Mouse (Mus musculus): Measurements from ENCODE around the gene Lcn6. TPM values are rescaled to one million over a fixed set of nuclear protein-coding genes. Genes with fewer than 3 reads are reported as not detected.
"Not testable (repeated sequence)": the region's sequence is repeated elsewhere in the genome, so short reads cannot be mapped to it uniquely, and the experiment has no call there.

The Lcn6 gene
- total RNA-seq (2021) = not detected
- polyA plus RNA-seq (2012; rRNA removed) = not detected in 2 replicates
- long read RNA-seq = 0 reads

DNA sequence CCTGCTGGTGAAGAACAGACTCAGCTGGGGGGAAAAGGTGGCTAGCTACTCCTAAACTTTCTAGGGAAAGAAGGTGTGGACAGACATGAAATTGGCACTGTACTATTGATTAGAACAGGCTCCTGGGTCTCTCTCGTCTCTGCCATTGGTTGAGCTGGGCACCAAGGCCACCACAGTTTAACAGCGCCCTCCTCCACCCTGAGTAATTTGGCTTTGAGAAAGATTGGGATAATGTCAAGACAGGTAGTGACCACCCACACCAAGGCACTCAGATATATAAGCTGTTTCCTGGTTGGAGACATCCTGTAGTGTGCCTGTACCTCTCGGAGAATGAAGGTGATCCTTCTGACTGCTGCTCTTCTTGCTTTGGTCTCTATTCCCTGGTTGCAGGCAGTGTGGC is at the start of gene Lcn6:
Gene Lcn6, plus strand, starts transcription at position 301 of the 400 bp plus-strand sequence.
- DNase-seq = no peak

DNA sequence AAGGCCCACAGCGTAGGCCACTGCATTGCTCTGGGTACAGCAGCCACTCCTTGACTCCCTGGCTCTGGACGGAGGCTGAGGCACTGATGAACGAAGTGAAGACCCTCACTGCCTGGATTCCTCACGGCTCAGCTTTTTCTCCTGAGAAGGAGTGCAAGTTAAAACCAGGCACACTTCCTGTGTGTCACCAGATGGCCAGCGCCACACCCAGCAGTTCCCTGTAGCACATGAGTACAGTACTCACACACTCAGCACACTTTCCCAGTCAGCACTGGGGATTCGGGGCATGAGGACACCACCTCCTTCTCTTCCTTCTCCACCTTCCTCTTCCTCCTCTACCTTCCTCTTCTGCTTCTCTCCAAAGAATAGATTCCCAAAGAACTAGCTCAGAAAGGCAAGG is 48.8 kb upstream of the Lcn6 start, which contains the start of gene Fcna:
Gene Fcna, minus strand, starts transcription at position 220 of the 400 bp plus-strand sequence.
- DNase-seq = no peak

GRCm38 (mm10) chr2:25628738-25629137 is 47.8 kb upstream of the Lcn6 start:
- DNase-seq = peak; percentile 60

DNA sequence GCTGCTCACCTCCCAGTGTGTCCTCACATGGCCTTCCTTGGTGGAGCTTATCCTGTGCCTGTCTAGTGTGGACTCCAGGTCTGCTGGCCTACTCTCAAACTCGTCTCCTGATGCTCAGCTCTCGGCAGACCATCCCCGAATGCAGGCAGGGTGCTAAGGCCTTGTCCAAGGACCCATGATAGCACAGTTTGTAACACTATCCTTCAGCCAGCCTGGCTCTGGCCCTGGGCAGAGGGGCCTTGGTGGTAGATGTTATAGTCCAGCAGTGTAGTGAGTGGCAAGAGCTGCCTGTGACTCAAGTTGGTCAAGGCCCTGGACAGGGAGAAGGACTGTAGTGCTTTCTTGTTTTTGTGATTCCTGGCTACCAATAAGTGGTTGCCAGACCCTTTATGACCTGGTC is 43.0 kb upstream of the Lcn6 start:
- DNase-seq = peak; percentile 80

DNA sequence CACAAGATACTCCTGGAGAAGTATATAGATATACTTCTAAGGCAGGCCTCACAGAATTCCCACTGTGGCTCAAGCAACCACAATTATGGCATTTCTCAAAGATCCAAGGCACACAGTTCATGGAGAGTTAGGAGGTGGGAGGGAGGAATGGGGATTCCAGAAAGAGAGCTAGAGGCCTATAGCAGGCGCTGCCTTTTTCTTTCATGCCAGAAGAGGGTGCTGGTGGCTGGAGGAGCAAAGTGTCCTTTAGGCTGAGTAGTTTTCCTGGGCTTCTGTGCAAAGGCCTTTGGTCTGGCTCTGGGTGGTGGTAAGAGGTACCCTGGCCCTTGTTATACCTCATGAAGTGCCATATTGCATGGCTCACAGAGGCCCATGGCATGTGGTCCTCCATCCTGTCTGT is 42.5 kb upstream of the Lcn6 start:
- peak; percentile 65 for DNase-seq

GRCm38 (mm10) chr2:25639890-25640289 is 36.7 kb upstream of the Lcn6 start:
- no peak for DNase-seq

DNA sequence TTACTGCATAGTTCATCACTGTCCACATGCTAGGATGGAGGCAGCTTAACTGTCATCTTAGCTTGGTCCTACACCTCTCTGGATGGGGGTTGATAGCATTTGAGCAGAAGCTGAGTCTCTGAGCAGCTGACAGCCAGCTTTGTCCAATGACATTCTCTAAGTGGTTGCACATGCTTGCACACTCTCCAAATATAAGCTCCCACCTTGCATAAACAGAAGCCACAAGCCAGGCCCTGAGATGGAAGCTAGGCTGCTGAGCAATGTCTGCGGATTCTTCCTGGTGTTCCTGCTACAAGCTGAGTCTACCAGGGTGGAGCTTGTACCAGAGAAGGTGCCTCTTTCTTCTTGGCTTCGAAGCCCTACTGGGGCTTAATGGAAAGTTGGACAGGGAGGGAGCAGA is 23.7 kb upstream of the Lcn6 start, which contains the start of gene Lcn8:
Gene Lcn8, plus strand, starts transcription at position 219 of the 400 bp plus-strand sequence.
- DNase-seq = no peak

- DNase-seq = no peak
Measured at GRCm38 (mm10) chr2:25654502-25654901, 22.1 kb upstream of the Lcn6 start.

DNA sequence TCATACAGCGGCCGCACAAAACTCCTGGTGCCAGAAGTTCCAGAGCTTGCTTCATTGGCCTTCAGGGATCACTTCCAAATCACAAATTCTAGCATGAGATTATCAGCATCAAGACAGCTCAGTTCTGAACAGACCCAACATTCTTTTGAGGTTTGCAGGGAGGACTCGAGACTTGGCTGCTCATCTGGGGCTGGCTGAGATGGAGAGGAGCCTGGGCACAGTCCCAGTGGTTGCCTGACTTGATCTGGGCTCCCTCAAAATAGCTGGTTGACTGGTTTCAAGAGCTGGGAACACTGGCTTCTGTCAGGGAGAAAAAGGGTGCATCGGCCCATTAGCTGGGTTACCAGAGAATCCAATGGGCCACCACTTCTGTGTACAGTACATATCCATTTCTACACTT is 19.9 kb upstream of the Lcn6 start:
- DNase-seq = no peak

DNA sequence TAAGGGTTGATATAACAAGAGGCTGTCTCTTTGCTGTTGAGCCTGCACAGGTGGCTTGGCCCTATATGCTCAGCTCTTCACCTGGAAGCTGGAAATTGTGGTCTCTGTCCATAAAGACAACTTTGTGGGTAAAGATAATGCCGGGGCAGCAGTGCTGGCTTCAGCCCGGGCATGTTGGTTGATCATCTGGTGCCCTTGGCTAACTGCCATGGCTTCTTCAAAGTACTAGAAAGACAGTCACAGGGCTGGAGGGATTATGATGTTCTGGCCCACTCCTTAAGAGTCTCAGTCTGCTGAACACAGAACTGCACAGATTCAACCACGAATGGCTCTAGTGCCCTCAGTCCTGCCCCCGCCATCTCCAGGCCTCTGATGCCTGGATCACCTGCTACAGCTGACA is 19.3 kb upstream of the Lcn6 start:
- peak; percentile 64 for DNase-seq

GRCm38 (mm10) chr2:25657652-25658051 is 18.9 kb upstream of the Lcn6 start, which contains the start of gene Lcn5:
TSS of gene Lcn5 (plus strand) at chr2:25657952.
- DNase-seq = no peak

- DNase-seq = peak; percentile 61
Measured at GRCm38 (mm10) chr2:25660279-25660678, 16.3 kb upstream of the Lcn6 start.

DNA sequence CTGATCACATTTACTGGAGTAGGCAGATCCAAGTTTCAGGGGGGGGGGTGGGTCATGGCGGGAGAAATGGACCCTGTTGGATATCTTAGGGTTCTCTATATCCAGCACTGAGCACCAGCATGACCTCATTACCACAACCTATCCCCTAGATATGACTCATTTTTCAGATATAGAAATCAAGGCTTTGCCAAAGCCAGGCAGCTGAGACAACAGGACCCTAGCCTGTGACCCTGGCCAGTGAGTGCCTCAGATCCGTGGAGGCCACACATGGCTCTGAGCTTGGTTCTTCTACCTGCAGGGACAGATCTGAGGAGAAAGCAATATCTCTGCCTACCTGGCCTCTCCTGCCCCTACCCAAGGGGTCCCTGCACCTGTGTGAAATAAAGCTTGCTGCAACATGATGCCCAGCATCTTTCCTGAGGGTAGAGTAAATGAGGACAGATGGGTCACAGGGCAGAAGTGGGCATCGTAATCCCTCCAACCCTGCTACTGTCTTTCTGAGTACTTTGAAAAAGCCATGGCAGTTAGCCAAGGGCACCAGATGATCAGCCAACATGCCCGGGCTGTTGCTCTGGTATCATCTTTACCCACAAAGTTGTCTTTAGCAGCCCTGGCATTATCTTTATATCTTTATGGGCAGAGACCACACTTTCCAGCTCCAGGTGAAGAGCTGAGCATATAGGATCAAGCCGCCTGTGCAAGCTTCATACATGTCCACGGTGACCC is 15.2 kb upstream of the Lcn6 start:
- peak; percentile 54 for DNase-seq

DNA sequence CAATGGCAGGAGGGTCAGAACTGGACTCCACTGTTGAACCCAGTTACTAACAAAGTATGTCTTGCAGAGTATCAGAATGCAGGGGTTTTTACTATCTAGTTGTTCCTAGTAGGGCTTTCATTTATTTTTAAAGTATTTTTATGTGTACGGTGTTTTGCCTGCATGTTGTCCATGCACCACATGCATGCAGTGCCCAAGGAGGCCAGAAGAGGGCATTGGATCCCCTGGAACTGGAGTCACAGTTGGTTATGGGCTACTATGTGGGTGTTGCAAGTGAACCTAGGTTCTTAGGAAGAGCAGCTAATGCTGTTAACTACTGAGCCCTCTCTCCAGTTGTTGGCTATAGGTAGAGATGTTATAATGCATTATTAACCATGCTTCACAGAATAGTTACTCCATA is 13.1 kb upstream of the Lcn6 start:
- DNase-seq = peak; percentile 80

DNA sequence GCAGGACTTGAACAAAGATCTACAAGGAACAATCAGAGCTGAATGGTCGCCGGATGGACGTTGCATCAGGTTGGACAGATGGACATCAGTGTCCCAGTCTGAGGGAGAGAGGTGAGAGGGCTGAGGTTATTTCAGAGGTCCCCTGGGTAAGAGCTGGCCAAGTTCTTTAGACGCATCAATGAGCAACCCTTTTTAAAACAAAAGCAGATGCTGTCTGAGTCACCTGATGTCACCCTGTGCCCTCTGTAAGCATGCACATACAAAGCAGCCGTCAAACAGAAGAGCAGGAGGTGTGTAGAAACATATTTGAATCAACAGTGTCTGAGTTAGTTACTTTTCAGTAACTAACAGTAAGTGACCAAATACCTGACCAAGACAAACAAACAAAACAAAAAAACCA is 12.5 kb upstream of the Lcn6 start:
- DNase-seq = no peak

- DNase-seq = no peak
Measured at GRCm38 (mm10) chr2:25666516-25666915, 10.1 kb upstream of the Lcn6 start.

DNA sequence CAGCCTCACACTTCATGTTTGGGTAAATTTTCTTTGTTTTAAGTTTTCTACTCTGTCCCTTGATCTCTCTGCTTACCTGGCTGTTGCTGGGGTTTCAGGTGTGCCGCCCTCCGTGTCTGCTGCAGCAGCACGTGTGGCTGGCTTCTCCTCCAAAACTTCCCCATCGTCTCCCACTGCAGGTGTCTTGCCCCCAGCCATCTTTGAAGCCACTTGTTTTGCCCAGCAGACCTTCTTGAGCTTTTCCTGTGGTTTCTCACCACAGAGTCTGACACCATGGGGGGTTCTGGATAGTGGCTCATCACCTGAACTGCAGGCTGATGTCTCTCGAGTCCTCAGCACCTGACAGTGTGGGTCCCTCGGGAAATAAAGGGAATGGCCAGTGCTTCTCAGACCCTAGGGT is 3.0 kb downstream of the Lcn6 start:
- DNase-seq = no peak

DNA sequence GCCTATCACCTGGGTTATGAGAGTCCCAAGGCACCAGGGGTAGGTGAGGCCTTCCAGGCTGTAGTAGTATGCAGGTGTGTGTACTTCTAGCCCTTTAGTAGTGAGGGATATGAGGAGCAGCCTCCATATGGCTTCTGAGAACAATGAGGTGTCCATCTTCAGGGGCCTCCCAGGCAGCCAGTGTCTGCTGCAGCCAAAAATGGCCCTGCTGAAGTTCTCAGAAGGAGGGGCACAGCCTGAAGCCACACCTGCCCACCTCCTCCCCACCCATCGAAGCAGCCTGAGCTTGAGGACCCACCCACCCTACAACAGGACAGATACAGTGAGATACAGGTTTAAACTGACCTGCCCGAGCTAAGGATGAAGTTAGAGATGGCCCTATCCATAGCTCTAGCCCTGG is 5.8 kb downstream of the Lcn6 start, which contains the start of gene Lcn10:
Gene Lcn10, plus strand, starts transcription at position 301 of the 400 bp plus-strand sequence.
- DNase-seq = no peak

DNA sequence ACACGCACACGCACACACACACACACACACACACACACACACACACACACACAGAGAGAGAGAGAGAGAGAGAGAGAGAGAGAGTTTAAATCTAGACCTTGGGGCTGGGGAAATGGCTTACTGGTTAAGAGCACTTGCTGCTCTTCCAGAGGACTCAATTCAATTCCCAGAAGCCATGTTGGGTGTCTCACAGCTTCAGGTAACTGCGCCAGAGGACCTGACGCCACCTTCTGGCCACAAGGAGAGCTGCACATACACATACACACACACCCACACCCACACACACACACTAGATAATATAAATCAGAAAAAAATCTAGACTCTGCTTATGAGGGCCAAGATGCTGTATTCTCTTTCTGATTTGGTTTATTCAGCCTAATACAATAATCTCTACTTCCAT is 10.4 kb downstream of the Lcn6 start:
- DNase-seq = no peak

DNA sequence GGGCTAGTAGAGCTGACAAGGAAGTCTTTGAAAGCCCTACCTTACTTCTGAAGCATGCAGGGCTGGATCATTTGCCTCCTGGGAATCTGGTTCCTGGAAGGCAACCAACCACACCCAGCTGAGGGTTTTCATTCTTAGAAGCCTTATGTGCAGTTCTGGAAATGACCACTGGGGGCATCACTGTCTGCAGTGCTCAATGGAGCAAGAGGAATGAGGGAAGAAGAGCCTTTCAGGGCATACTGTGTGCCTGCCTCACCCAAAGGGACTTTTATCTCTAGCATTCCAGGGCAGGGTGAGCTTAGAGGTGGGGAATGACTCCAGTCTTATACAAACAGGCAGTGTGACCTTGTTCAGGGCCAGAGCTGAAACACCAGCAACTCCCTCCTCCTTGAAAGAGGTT is 18.0 kb downstream of the Lcn6 start:
- DNase-seq = peak; percentile 71

DNA sequence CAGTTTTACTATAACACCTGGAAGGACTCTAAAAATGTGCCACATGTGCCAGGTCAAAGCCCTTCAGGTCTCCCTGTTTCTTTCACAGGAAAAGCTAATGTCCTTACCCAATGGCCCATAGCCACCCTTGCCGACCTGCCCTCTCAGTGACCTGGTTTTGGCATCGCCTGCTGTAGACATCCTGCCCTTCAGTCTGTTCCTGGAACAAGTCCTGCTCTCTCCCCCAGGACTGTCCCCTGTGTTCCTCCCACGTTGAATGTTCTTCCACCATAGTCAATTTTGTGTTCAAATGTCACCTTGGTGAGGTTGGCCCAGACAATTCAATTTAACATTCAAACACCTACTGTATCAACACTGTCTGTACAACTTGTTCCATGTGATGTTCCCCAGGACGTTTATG is 20.4 kb downstream of the Lcn6 start:
- peak; percentile 51 for DNase-seq

DNA sequence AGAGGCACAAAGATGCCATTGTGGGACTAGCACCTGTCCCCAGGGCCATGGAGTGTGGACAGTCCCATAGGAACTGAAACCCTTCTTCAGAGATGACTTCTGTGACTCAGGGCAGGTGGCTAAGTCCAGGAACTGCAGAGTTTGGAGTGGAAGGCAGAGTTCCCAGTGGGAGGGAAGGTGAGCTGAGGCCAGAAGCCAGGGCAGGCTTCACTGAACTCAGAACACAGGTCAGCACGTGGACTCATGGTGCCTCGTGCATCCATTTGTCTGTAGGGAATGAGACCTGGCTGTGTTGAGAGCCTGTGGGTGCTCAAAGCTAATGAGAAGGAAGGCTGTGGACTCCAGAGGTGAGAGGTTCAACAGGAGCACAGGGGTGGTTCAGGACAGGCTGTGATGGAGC is 22.1 kb downstream of the Lcn6 start:
- DNase-seq = no peak

DNA sequence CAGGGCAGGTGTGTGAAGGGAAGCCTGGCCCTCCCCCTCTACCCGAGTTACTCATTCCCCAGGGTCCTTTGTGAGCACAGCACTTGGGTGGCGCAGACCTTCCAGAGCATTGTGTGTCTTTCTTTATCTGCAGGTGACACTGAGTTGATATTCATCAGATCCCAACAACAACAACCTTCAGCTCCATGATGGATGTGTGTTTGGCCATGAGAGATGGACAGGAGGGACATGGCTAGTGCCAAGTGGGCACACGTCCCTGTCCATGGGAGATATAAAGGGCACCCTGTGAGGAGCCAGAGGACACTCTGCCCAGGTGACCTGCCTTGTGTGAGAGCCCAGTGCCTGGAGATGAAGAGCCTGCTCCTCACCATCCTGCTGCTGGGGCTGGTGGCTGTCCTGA is 23.2 kb downstream of the Lcn6 start, which contains the start of gene Obp2a:
Gene Obp2a, plus strand, starts transcription at position 301 of the 400 bp plus-strand sequence.
- DNase-seq = not testable (repeated sequence)

GRCm38 (mm10) chr2:25701001-25701400 is 24.4 kb downstream of the Lcn6 start:
- DNase-seq = no peak
